Mouse (Mus musculus): ENCODE measurements around the gene Olfr1449. TPM values are rescaled to one million over a fixed set of nuclear protein-coding genes. Genes with fewer than 3 reads are reported as not detected.
"Not testable (repeated sequence)": the region's sequence is repeated elsewhere in the genome, so short reads cannot be mapped to it uniquely, and the experiment has no call there.

Olfr1449 gene
- polyA plus RNA-seq (2014; fragmentation: Nextera tagmentation; extraction: Ambion mirVana), result not detected in 2 replicates

DNA sequence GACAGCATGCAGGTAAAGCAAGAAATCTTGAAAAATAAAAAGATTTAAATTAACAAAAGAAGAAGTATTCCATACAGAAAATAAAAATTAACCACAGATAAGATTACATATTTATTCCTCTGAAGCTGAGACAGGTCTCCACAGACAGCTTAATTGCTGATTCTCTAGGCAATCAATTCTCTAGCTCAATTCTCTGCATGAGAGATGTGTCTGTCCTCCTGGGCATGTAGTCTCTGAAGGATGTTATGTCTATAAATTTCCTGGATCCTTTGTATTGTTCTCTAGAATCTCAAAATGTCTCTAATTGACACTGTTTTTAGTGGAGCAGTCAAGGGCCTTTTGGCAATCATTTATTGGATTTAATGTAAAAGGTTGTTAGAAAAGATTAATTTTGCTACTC, at the start of gene Olfr1449:
Gene Olfr1449, plus strand, starts transcription at position 301 of the 400 bp plus-strand sequence.
- Histone ChIP-seq H3K4me3 (ENCODE audit: low read length) (no peak within 1 kb of the TSS), H3K4me2 (replicated peaks; ENCODE audit: low read depth, low read length) (no peak within 1 kb of the TSS), H3K36me3 (ENCODE audit: control insufficient read depth, insufficient read depth, low read length) (no peaks in the 10 kb centered on the region), H3K9me3 (ENCODE audit: control insufficient read depth, low read length) (no peaks in the 10 kb centered on the region; the same call in 1 of the 2 replicates), H3K9ac (ENCODE audit: low read depth, low read length) (no peak within 1 kb of the TSS), H3K4me1 (ENCODE audit: control insufficient read depth, insufficient read depth, low read length) (no peaks in the 10 kb centered on the region), H3K27ac (ENCODE audit: low read depth, low read length) (no peak within 1 kb of the TSS), H3K27me3 (ENCODE audit: control insufficient read depth, insufficient read depth, low read length) (no peaks in the 10 kb centered on the region)
- no peak for ATAC-seq (ENCODE audit: low FRiP score, low TSS enrichment)

DNA sequence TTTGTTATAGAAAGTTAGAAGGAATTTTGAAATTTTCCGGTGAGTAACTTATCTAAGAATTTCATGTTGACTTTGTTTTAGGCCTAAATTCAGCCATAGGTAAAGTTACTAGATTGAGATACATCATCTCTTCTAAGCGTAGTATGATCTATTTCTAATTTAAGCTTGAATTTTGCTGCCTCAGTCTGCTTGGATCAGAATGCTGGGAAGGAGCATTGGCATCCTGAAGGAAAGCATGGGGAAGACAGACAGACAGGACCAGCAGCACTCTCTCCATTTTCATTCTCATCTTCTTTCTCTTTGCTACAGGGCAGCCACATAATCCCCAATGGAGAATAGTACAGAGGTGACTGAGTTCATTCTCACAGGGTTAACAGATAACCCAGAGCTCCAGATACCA, 47.1 kb upstream of the Olfr1449 start, which contains the start of gene Olfr1445:
Gene Olfr1445, plus strand, starts transcription at position 301 of the 400 bp plus-strand sequence.
- H3K27ac ChIP-seq (ENCODE audit: low read depth, low read length), result no peak within 1 kb of the TSS
- no peaks in the 10 kb centered on the region for H3K36me3 ChIP-seq (ENCODE audit: control insufficient read depth, insufficient read depth, low read length)
- no peak within 1 kb of the TSS for H3K4me2 ChIP-seq (replicated peaks; ENCODE audit: low read depth, low read length)
- no peak for ATAC-seq (ENCODE audit: low FRiP score, low TSS enrichment)
- no peak within 1 kb of the TSS for H3K4me3 ChIP-seq (ENCODE audit: low read length)
- H3K27me3 ChIP-seq (ENCODE audit: control insufficient read depth, insufficient read depth, low read length), result no peaks in the 10 kb centered on the region
- no peak within 1 kb of the TSS for H3K9ac ChIP-seq (ENCODE audit: low read depth, low read length)
- no peaks in the 10 kb centered on the region for H3K9me3 ChIP-seq (ENCODE audit: control insufficient read depth, low read length)
- 92% methylated on average over 2 of the region's 2 CpGs for WGBS
- no peaks in the 10 kb centered on the region for H3K4me1 ChIP-seq (ENCODE audit: control insufficient read depth, insufficient read depth, low read length)

DNA sequence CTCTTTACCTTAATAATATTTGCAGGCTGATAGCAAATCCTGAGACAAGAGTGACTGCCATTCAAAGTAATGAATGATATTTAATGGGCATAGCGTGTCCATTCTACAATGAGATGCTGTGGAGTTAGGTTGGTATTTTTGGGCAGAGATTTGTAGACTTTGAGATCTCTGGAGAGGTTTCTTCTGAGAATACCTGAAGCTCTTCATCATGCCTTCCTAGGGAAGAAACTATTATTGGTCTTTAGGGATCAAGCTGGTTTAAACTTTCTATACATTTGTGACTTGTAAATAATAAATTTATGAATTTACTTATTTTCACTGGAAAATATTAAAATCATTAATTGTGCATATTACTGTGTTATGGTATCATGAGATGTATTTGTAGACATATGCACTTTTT, 37.2 kb upstream of the Olfr1449 start, which contains the start of gene Olfr1446:
Gene Olfr1446, minus strand, starts transcription at position 101 of the 400 bp plus-strand sequence.
- WGBS, result 74% methylated on average over 1 of the region's 1 CpGs
- H3K27me3 ChIP-seq (ENCODE audit: control insufficient read depth, insufficient read depth, low read length), result no peaks in the 10 kb centered on the region

DNA sequence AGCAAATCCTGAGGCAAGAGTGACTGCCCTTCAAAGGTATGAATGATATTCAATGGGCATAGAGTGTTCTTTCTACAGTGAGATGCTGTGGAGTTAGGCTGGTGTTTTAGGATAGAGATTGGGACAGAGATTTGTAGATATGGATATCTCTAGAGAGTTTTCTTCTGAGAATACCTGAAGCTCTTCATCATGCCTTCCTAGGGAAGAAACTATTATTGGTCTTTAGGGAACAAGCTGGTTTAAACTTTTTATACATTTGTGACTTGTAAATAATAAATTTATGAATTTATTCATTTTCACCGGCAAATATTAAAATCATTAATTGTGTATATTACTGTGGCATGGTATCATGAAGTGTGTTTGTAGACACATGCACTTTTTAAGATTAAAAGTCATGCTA, 27.0 kb upstream of the Olfr1449 start, which contains the start of gene Olfr1447:
Gene Olfr1447, minus strand, starts transcription at position 101 of the 400 bp plus-strand sequence.
- H3K9ac ChIP-seq (ENCODE audit: low read depth, low read length), result no peak within 1 kb of the TSS
- H3K9me3 ChIP-seq (ENCODE audit: control insufficient read depth, low read length), result no peaks in the 10 kb centered on the region
- 90% methylated on average over 1 of the region's 1 CpGs for WGBS
- no peaks in the 10 kb centered on the region for H3K36me3 ChIP-seq (ENCODE audit: control insufficient read depth, insufficient read depth, low read length)
- H3K4me3 ChIP-seq (ENCODE audit: low read length), result no peak within 1 kb of the TSS
- H3K27ac ChIP-seq (ENCODE audit: low read depth, low read length), result no peak within 1 kb of the TSS
- no peak for ATAC-seq (ENCODE audit: low FRiP score, low TSS enrichment)
- no peaks in the 10 kb centered on the region for H3K27me3 ChIP-seq (ENCODE audit: control insufficient read depth, insufficient read depth, low read length)
- H3K4me2 ChIP-seq (replicated peaks; ENCODE audit: low read depth, low read length), result no peak within 1 kb of the TSS
- H3K4me1 ChIP-seq (ENCODE audit: control insufficient read depth, insufficient read depth, low read length), result no peaks in the 10 kb centered on the region

More for the DNA sequence above, 37.2 kb upstream of the Olfr1449 start, which contains the start of gene Olfr1446:
- no peaks in the 10 kb centered on the region for H3K9me3 ChIP-seq (ENCODE audit: control insufficient read depth, low read length)
- H3K36me3 ChIP-seq (ENCODE audit: control insufficient read depth, insufficient read depth, low read length), result no peaks in the 10 kb centered on the region
- no peak within 1 kb of the TSS for H3K4me3 ChIP-seq (ENCODE audit: low read length)
- H3K27ac ChIP-seq (ENCODE audit: low read depth, low read length), result no peak within 1 kb of the TSS
- no peak within 1 kb of the TSS for H3K9ac ChIP-seq (ENCODE audit: low read depth, low read length)
- H3K4me1 ChIP-seq (ENCODE audit: control insufficient read depth, insufficient read depth, low read length), result no peaks in the 10 kb centered on the region
- H3K4me2 ChIP-seq (replicated peaks; ENCODE audit: low read depth, low read length), result no peak within 1 kb of the TSS
- ATAC-seq (ENCODE audit: low FRiP score, low TSS enrichment), result no peak

DNA sequence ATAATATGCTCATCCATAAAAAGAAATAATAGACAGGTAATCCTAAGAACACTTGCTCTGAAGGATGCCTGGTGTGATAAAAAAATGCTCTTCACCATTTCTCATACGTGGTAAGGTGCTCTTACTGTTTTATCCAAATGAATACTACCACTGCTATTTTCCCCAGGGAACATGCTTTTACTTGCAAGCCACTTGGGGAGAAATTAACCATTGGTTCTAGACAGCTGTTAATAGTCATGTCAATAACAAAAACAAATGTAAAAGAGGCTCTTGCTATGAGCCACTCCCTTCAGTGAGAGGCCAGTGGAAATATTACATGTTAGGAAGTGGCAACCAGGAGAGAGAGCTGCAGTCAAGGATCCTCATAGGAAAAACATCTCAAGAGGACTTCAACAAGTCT, 6.3 kb upstream of the Olfr1449 start, which contains the start of gene Olfr1448:
Gene Olfr1448, minus strand, starts transcription at position 101 of the 400 bp plus-strand sequence.
- no peak within 1 kb of the TSS for H3K27ac ChIP-seq (ENCODE audit: low read depth, low read length)
- no peaks in the 10 kb centered on the region for H3K4me1 ChIP-seq (ENCODE audit: control insufficient read depth, insufficient read depth, low read length)
- ATAC-seq (ENCODE audit: low FRiP score, low TSS enrichment), result no peak

DNA sequence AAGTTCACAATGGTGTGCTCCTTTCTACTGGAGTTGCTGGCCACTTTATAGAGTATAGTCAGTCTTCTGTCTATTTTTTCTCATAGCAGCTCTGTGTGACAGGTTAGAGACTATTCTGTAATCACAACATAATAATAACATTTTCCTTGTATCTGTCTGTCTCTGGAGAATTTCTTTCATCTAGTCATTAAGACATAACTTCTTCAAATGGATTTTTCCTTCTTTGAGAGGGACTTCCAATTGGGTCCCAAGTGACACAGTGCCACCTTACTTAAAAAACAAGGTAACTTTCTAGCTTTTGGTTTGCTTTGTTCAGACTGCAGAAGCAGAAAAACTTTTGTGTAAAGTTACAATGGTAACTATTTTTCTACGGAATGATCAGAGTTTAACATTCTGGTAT, 19.3 kb downstream of the Olfr1449 start, which contains the start of gene Olfr1450:
Gene Olfr1450, plus strand, starts transcription at position 301 of the 400 bp plus-strand sequence.
- Histone ChIP-seq H3K4me2 (replicated peaks; ENCODE audit: low read depth, low read length) (no peak within 1 kb of the TSS), H3K36me3 (ENCODE audit: control insufficient read depth, insufficient read depth, low read length) (no peaks in the 10 kb centered on the region), H3K27ac (ENCODE audit: low read depth, low read length) (no peak within 1 kb of the TSS), H3K9me3 (ENCODE audit: control insufficient read depth, low read length) (no peaks in the 10 kb centered on the region), H3K27me3 (ENCODE audit: control insufficient read depth, insufficient read depth, low read length) (no peaks in the 10 kb centered on the region), H3K4me3 (ENCODE audit: low read length) (no peak within 1 kb of the TSS), H3K9ac (ENCODE audit: low read depth, low read length) (no peak within 1 kb of the TSS), H3K4me1 (ENCODE audit: control insufficient read depth, insufficient read depth, low read length) (no peaks in the 10 kb centered on the region)
- WGBS, result 86% methylated on average over 1 of the region's 1 CpGs
- no peak for ATAC-seq (ENCODE audit: low FRiP score, low TSS enrichment)

More for the DNA sequence above, 6.3 kb upstream of the Olfr1449 start, which contains the start of gene Olfr1448:
- WGBS, result 81% methylated on average over 1 of the region's 1 CpGs
- Histone ChIP-seq H3K9ac (ENCODE audit: low read depth, low read length) (no peak within 1 kb of the TSS), H3K4me3 (ENCODE audit: low read length) (no peak within 1 kb of the TSS), H3K4me2 (replicated peaks; ENCODE audit: low read depth, low read length) (no peak within 1 kb of the TSS), H3K27me3 (ENCODE audit: control insufficient read depth, insufficient read depth, low read length) (no peaks in the 10 kb centered on the region), H3K9me3 (ENCODE audit: control insufficient read depth, low read length) (no peaks in the 10 kb centered on the region), H3K36me3 (ENCODE audit: control insufficient read depth, insufficient read depth, low read length) (no peaks in the 10 kb centered on the region)

DNA sequence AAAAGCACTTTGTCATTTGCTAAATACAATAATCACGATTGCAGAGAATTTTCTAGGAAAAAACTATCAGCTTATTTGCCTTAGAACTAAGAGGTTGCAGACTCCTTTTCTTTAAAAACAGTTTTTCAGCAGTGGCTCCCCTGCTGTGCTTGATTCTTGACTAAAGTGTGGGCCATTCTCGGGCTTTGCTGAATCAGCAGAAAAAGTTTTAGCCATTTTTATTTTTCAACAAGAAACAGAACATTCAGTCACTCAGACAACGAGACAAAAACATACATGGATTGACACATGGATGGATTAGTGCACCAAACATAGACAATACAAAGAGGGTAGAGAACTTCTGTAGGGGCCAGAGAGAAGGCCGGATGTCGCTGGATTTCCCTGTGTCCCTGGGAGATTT, 39.4 kb downstream of the Olfr1449 start:
- ATAC-seq (ENCODE audit: low FRiP score, low TSS enrichment); H3K27me3 ChIP-seq (ENCODE audit: control insufficient read depth, insufficient read depth, low read length): not testable (repeated sequence)

More for the DNA sequence above, 39.4 kb downstream of the Olfr1449 start:
- H3K4me2 ChIP-seq (replicated peaks; ENCODE audit: low read depth, low read length); H3K4me3 ChIP-seq (ENCODE audit: low read length); H3K9ac ChIP-seq (ENCODE audit: low read depth, low read length); H3K27ac ChIP-seq (ENCODE audit: low read depth, low read length); H3K4me1 ChIP-seq (ENCODE audit: control insufficient read depth, insufficient read depth, low read length); H3K9me3 ChIP-seq (ENCODE audit: control insufficient read depth, low read length); H3K36me3 ChIP-seq (ENCODE audit: control insufficient read depth, insufficient read depth, low read length): not testable (repeated sequence)
- 80% methylated on average over 5 of the region's 5 CpGs for WGBS

Other genes with a start within 250 kb of the Olfr1449 start
- 19.3 and 29.0 TPM in 2 replicates for gene Keg1, start 235.1 kb upstream of the Olfr1449 start, polyA plus RNA-seq (2014; fragmentation: Nextera tagmentation; extraction: Ambion mirVana)
- 0.37 and 2.3 TPM in 2 replicates for gene Cntf, start 165.2 kb upstream of the Olfr1449 start, polyA plus RNA-seq (2014; fragmentation: Nextera tagmentation; extraction: Ambion mirVana)
- gene Zfp91, start 134.7 kb upstream of the Olfr1449 start, polyA plus RNA-seq (2014; fragmentation: Nextera tagmentation; extraction: Ambion mirVana), result 14.6 and 18.1 TPM in 2 replicates
- gene Lpxn, start 134.6 kb upstream of the Olfr1449 start, polyA plus RNA-seq (2014; fragmentation: Nextera tagmentation; extraction: Ambion mirVana), result 0.97 and 1.6 TPM in 2 replicates
- not detected in 2 replicates for gene Gm5244, start 84.2 kb upstream of the Olfr1449 start, polyA plus RNA-seq (2014; fragmentation: Nextera tagmentation; extraction: Ambion mirVana)
- not detected in 2 replicates for gene Olfr1444, start 73.6 kb upstream of the Olfr1449 start, polyA plus RNA-seq (2014; fragmentation: Nextera tagmentation; extraction: Ambion mirVana)
- not detected in 2 replicates for gene Olfr1445, start 47.0 kb upstream of the Olfr1449 start, polyA plus RNA-seq (2014; fragmentation: Nextera tagmentation; extraction: Ambion mirVana)
- not detected in 2 replicates for gene Olfr1446, start 37.3 kb upstream of the Olfr1449 start, polyA plus RNA-seq (2014; fragmentation: Nextera tagmentation; extraction: Ambion mirVana)
- gene Olfr1447, start 27.1 kb upstream of the Olfr1449 start, polyA plus RNA-seq (2014; fragmentation: Nextera tagmentation; extraction: Ambion mirVana), result not detected in 2 replicates
- not detected in 2 replicates for gene Olfr1448, start 6.4 kb upstream of the Olfr1449 start, polyA plus RNA-seq (2014; fragmentation: Nextera tagmentation; extraction: Ambion mirVana)
- gene Olfr1450, start 19.4 kb downstream of the Olfr1449 start, polyA plus RNA-seq (2014; fragmentation: Nextera tagmentation; extraction: Ambion mirVana), result not detected in 2 replicates
- gene Olfr1451, start 64.2 kb downstream of the Olfr1449 start, polyA plus RNA-seq (2014; fragmentation: Nextera tagmentation; extraction: Ambion mirVana), result not detected in 2 replicates
- not detected in 2 replicates for gene Olfr1453, start 97.5 kb downstream of the Olfr1449 start, polyA plus RNA-seq (2014; fragmentation: Nextera tagmentation; extraction: Ambion mirVana)
- not detected in 2 replicates for gene Olfr1454, start 129.8 kb downstream of the Olfr1449 start, polyA plus RNA-seq (2014; fragmentation: Nextera tagmentation; extraction: Ambion mirVana)
- not detected in 2 replicates for gene Olfr1457, start 167.1 kb downstream of the Olfr1449 start, polyA plus RNA-seq (2014; fragmentation: Nextera tagmentation; extraction: Ambion mirVana)
- gene Olfr1458, start 175.9 kb downstream of the Olfr1449 start, polyA plus RNA-seq (2014; fragmentation: Nextera tagmentation; extraction: Ambion mirVana), result not detected in 2 replicates
- gene Olfr1459, start 218.7 kb downstream of the Olfr1449 start, polyA plus RNA-seq (2014; fragmentation: Nextera tagmentation; extraction: Ambion mirVana), result not detected in 2 replicates
- not detected in 2 replicates for gene Olfr1461, start 232.2 kb downstream of the Olfr1449 start, polyA plus RNA-seq (2014; fragmentation: Nextera tagmentation; extraction: Ambion mirVana)